In the genomic region with DNA sequence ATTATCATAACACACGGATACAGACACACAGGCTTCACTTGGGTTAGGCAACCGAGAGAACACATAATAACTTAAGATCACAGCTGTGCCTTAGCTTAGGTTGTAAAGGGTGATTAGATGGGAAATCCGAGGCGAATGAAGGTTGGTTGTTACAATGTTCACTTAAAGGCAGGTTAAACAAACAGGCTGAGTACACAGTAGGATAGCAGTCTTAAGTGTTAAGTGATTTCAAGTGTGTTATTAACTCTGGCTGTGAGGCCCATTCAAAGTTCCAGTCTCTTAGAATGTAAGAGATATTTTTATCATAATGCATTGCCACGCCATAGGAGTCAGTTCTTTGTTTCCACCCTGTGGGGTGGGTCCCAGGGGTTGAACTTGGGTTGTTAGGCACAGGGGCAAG, we compare ENCODE assay signal across 23 mouse cellular contexts. TPM values are rescaled to one million over a fixed set of nuclear protein-coding genes. Genes with fewer than 3 reads are reported as not detected.
A peak's percentile ranks its signal among the peaks of the same experiment; 100 is the strongest.
DNase-seq lines count a peak whose midpoint lies in the region; ATAC-seq and TF ChIP-seq lines count a peak whose summit lies in the region.
"Had no signal": no experiment of that assay in that cellular context is flagged by ENCODE, and none has a peak within 500 bp of the region (broad histone marks: within the 10 kb centered on the region; RNA-seq: fewer than 3 reads in every experiment).

No protein-coding gene starts in this region.

- no peak for TF ChIP-seq CTCF in lung, embryonic 14.5 days (IDR thresholded peaks at IDR 0.05; ENCODE audit: low read depth)

- H3K4me1 ChIP-seq in lung, embryonic 14.5 days (ENCODE audit: insufficient read depth) = peaks cover 31% of the 10 kb centered on the region
- peaks cover 36% of the 10 kb centered on the region for H3K4me1 ChIP-seq in neural tube, embryonic 13.5 days (replicated peaks)
- peaks cover 18% of the 10 kb centered on the region for H3K4me1 ChIP-seq in midbrain, embryonic 14.5 days (ENCODE audit: control insufficient read depth, insufficient read depth, low read length)
- H3K4me1 ChIP-seq: liver, embryonic 13.5 days had no signal

- H3K27ac ChIP-seq in lung, embryonic 14.5 days (ENCODE audit: low read depth) = no peak overlapping the region
- peak overlapping the region; percentile 49; the same call in 1 of the 2 replicates for H3K27ac ChIP-seq in neural tube, embryonic 13.5 days (replicated peaks)
- peak overlapping the region; percentile 37; the same call in 1 of the 2 replicates for H3K27ac ChIP-seq in midbrain, embryonic 14.5 days (replicated peaks; ENCODE audit: low read depth, low read length)
- H3K27ac ChIP-seq: layer of hippocampus, adult 2 months; liver, embryonic 13.5 days had no signal

- peak; percentile 49 for DNase-seq in lung, embryonic 14.5 days
- DNase-seq in lung, postnatal 14 days = no peak
- no peak for DNase-seq in neural tube, embryonic 10.5 days (ENCODE audit: extremely low spot score, low spot score)
- DNase-seq in midbrain, embryonic 14.5 days = no peak
- no peak for DNase-seq in left cerebral cortex, postnatal 36 days (ENCODE audit: low spot score in 2 of 2)
- DNase-seq: cerebellum, adult 8-10 months; gastrocnemius, postnatal 10 days; heart, adult 18-20 months; kidney, postnatal 10 days; liver, embryonic 13.5 days; retina, postnatal 1 day; right cerebral cortex, postnatal 4 days had no signal

- H3K36me3 ChIP-seq in lung, embryonic 14.5 days (ENCODE audit: insufficient read depth) = peaks cover 3% of the 10 kb centered on the region; the same call in 1 of the 2 replicates
- H3K36me3 ChIP-seq in neural tube, embryonic 13.5 days = no peaks in the 10 kb centered on the region; the same call in 1 of the 2 replicates
- peaks cover 12% of the 10 kb centered on the region; the same call in 1 of the 2 replicates for H3K36me3 ChIP-seq in midbrain, embryonic 14.5 days (ENCODE audit: control insufficient read depth, insufficient read depth, low read length)
- H3K36me3 ChIP-seq: liver, embryonic 13.5 days had no signal

- no peak overlapping the region for H3K9ac ChIP-seq in lung, embryonic 14.5 days
- H3K9ac ChIP-seq in neural tube, embryonic 13.5 days = no peak overlapping the region
- H3K9ac ChIP-seq in midbrain, embryonic 14.5 days (replicated peaks; ENCODE audit: low read length) = no peak overlapping the region
- H3K9ac ChIP-seq: liver, embryonic 13.5 days had no signal

- peak overlapping the region; percentile 18; the same call in 1 of the 2 replicates for H3K4me2 ChIP-seq in lung, embryonic 14.5 days
- H3K4me2 ChIP-seq in neural tube, embryonic 13.5 days = no peak overlapping the region
- H3K4me2 ChIP-seq in midbrain, embryonic 14.5 days (ENCODE audit: low read length) = no peak overlapping the region
- H3K4me2 ChIP-seq: liver, embryonic 13.5 days had no signal

- no peaks in the 10 kb centered on the region for H3K9me3 ChIP-seq in lung, embryonic 14.5 days (ENCODE audit: low read depth, low read length)
- H3K9me3 ChIP-seq in neural tube, embryonic 13.5 days = no peaks in the 10 kb centered on the region
- H3K9me3 ChIP-seq in midbrain, embryonic 14.5 days (ENCODE audit: control insufficient read depth, low read length) = no peaks in the 10 kb centered on the region
- H3K9me3 ChIP-seq: liver, embryonic 13.5 days had no signal

- ATAC-seq in lung, embryonic 14.5 days (ENCODE audit: insufficient read depth) = no peak
- no peak for ATAC-seq in neural tube, embryonic 13.5 days (ENCODE audit: low read depth)
- no peak for ATAC-seq in midbrain, embryonic 14.5 days (ENCODE audit: low FRiP score, low TSS enrichment)
- no peak for ATAC-seq in erythroid progenitor cell, adult 5-6 weeks (replicated peaks; ENCODE audit: low FRiP score, poor library complexity, severe bottlenecking)

- intact Hi-C loops in left cerebral cortex, postnatal 36 days (cut with DNase I) = no loop called here

- WGBS in lung, embryonic 14.5 days = 26% methylated on average over 5 of the region's 5 CpGs
- 42% methylated on average over 5 of the region's 5 CpGs for WGBS in neural tube, embryonic 13.5 days
- 19% methylated on average over 5 of the region's 5 CpGs for WGBS in midbrain, embryonic 14.5 days

- no peak overlapping the region for H3K4me3 ChIP-seq in lung, embryonic 14.5 days (ENCODE audit: low read depth, low read length)
- no peak overlapping the region for H3K4me3 ChIP-seq in neural tube, embryonic 13.5 days
- no peak overlapping the region for H3K4me3 ChIP-seq in midbrain, embryonic 14.5 days (replicated peaks; ENCODE audit: low read depth, low read length)
- H3K4me3 ChIP-seq: erythroblast, embryonic 14.5 days; layer of hippocampus, adult 2 months; liver, embryonic 13.5 days; myocyte had no signal

- H3K27me3 ChIP-seq in lung, embryonic 14.5 days (ENCODE audit: insufficient read depth, low read length) = no peaks in the 10 kb centered on the region
- no peaks in the 10 kb centered on the region for H3K27me3 ChIP-seq in neural tube, embryonic 13.5 days
- H3K27me3 ChIP-seq in midbrain, embryonic 14.5 days (ENCODE audit: control insufficient read depth, insufficient read depth, low read length) = no peaks in the 10 kb centered on the region
- H3K27me3 ChIP-seq: liver, embryonic 13.5 days had no signal

RNA-seq across cellular contexts. Expression of a gene that starts 41.0 kb away (rescaled TPM):
- not detected in 2 replicates for polyA plus RNA-seq in lung, embryonic 14.5 days (2014; fragmentation: Nextera tagmentation; extraction: Ambion mirVana)
- 3.1 and 4.1 TPM in 2 replicates for polyA plus RNA-seq in neural tube, embryonic 13.5 days (2015; fragmentation: Nextera tagmentation; extraction: Ambion mirVana)
- polyA plus RNA-seq in midbrain, embryonic 14.5 days (2014; fragmentation: Nextera tagmentation; extraction: Ambion mirVana) = 0.30 and 0.59 TPM in 2 replicates
- total RNA-seq in left cerebral cortex, postnatal 36 days (2021) = not detected
- not detected in 2 replicates for total RNA-seq in erythroid progenitor cell, adult 5-6 weeks (2015; ENCODE audit: low replicate concordance)
- total RNA-seq in erythroid progenitor cell, adult 5-6 weeks (2017; ENCODE audit: low replicate concordance) = not detected in 2 replicates
- total RNA-seq: adrenal gland, postnatal 4 days; common myeloid progenitor, adult 5-6 weeks; ES-E14; gastrocnemius, postnatal 10 days; heart, adult 18-20 months; layer of hippocampus, adult 2 months; megakaryocyte, adult 5-6 weeks had no signal
- polyA plus RNA-seq: erythroblast, embryonic 14.5 days; heart, embryonic 16.5 days; liver, embryonic 13.5 days; myocyte; thymus, postnatal 0 days had no signal
